Mouse (Mus musculus) heart, adult 11 months (tissue): Measurements from ENCODE around the gene Cct7.
A peak's percentile ranks its signal among the peaks of the same experiment; 100 is the strongest.

ENCODE experiments used
- DNase-seq: peaks from one replicate; pipeline ENCODE4 v3.0.0; 2022

Gene Cct7

DNA sequence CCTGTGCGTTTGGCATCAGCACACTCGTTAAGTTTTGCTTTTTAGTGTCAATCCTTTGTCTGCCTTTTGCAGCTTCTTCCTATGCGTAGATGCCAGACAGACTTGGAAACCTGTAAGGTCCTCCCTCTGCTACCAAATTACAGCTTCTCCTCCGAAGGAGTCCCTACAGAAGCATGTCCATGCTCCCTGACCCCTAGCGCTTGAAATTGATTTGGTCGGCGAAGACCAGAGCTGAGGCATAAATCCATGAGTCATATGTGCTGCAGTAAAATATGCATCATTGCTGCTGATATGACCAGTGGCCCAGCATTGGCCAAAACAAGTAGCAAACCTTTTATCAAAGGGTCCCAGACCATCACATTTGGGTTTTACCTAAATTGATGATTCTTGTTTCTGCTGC is 1.5 kb downstream of the Cct7 start:
- DNase-seq = no peak

DNA sequence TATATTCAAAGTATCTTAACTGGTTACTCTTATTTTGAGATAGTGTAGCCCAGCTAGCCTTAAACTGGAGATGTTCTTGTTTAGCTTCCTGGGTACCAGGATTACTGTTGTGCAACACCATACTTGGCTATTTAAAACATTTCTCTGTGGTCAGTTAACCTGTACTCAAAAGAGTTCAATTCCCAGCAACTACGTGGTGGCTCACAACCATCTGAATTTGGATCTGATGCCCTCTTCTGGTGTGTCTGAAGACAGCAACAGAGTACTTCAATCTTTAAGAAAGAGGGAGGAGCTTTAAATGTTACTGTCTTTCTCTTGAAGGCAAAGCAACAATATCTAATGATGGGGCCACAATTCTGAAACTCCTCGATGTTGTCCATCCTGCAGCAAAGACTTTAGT is 8.3 kb downstream of the Cct7 start:
- DNase-seq = no peak

DNA sequence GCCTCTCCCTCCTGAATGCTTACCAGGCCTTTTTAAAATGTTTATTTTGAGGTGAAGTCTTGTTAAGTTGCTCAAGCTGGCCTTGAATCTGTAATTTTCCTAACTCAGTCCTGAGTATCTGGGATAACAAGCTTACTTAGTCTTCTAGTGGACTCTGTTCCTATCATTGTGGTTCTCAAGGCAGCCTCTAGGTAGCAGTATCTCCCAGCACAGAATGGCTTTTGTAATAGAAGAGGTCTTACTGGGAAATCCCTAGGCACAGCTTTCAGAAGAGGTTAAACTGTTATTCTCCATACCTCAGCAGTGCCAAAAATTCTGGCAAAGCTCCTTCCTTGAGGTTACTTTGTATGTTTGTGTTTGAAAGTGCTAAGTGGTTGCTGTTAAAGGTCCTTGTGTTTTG is 14.1 kb downstream of the Cct7 start:
- no peak for DNase-seq

DNA sequence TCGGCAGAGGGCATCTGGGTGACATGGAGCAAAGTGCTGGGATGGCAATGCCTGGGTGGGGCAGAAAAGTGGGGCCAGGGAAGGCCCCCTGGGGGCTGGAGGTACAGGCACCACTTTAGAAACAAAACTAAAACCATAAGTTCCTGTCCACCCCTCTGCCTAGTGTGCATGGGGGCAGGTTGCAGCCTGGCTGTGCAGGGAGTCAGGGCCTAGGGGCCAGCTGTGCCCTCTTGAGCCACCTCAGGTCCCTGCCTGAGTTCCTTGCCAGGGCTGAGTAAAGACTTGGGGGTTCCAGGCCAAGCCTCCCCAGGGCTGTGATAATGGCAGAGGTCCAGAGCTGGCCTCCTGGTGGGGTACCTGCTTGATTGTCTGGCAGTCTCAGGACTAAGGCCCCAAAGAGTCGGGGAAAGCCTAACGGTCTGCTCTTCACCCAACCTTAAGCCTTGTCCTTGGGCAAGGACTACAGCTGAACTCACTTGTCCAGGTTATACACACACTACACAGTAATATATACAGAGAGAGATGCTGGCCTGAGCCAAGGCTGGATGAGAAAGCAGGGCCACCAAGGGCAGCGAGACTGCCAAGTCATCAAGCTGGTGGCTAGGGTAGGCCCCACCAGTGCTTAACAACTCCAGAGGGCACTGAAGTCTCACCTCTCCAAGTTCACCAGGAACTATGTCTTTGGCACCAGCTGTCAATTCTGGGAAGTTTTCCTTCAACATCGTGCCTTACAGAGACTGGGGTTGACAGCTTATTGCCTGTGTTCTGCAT is 18.5 kb downstream of the Cct7 start:
- DNase-seq = no peak

DNA sequence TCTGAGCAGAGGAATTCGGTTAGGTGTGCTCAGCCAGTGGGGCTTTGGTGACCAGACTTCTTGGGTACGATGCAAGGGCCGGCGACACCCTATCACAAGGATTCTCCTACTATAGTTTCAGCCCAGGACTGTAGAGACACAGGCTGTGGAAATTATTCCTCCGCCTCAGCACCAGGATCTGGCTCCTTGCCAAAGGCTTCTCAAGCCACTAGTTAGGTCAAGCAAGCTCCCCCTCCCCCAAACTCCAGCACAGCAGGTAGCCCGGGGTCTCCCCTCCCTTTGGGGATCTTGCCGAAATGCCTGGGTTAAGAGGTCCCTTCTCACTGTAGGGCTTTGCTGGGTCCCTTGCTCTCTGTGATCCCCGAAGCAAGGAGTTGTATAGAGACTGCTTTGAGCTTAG is 20.6 kb downstream of the Cct7 start:
- DNase-seq = no peak

DNA sequence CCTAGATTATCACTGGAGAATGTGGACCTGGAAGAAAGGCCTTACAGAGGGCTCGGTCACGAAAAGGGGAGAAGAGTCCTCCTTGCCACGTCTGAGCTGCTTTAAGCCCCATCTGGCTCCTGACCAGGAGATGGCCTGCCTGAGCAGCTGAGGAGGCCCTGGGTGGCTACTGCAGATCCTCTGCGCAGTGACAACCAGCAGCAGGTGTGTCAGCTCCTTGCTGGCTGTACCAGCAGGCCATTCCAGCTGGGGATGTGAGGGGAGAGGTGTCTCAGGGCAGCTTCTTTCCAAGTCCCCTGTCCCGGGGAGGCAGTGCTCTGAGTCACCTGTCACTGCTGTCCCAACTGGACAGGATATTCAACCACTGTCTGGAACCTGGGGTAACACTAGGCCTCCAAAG is 21.2 kb downstream of the Cct7 start:
- no peak for DNase-seq

DNA sequence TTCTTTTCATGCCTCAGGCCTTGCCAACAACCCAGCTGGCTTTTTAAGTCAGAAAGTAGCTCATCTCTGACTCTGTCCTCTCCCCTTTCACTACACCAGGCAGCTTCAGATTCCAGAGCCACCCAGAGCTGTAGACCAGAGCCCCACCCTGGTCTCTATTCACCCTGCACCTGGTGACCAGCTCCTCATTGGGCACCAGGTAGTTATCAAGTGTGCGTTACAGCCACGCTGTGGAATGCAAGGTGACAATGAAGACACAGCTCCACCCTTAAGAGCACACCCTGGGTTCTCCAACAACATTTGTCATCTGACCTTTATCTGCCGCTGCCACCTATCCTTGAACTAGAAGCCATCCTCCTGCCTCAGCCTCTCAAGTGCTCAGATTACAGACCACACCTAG is 24.3 kb downstream of the Cct7 start:
- peak; percentile 60 for DNase-seq

DNA sequence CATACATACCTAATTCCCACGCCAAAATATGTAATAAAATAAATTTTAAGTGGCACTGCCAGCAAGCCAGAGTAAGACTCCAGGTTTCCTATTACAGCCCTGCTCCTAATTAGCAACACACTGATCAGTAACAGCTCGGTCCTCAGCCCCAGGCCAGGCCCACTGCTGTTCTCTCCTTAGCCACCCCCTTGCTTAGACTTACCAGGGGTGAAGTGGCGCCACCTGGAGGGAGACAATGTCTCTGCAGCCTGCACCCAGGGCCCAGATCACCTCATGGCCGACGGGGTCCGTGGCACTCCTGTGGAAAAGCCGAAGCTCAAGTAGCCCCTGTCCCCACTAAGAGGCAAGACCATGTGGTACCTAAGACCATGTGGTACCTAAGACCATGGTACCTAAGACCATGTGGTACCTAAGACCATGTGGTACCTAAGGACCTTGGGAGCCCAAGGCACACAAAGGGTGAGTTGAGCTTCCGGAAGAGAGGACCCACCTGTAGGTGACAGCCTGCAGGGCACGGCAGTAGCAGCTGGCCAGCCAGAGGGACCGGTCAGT is 26.1 kb downstream of the Cct7 start:
- DNase-seq = peak; percentile 86

DNA sequence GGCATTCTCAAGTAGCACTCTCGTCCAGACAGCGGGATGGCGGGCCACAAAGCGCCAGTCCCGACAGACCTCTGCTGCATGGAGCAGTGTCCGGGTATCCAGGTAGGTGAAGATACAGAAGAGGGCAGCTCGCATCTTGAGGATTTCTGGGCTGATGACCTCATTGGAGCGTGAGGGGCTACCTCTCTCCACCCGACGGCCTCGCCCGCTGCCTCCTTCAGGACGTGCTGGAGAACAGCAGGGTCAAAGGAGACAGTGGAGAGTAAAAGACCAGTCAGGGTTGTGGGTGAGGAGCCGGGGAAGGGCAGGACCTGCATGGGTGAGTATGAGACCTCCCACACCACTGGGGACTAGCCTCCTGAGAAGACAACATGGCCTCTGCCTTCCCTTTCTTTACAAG is 27.1 kb downstream of the Cct7 start:
- peak; percentile 80 for DNase-seq

DNA sequence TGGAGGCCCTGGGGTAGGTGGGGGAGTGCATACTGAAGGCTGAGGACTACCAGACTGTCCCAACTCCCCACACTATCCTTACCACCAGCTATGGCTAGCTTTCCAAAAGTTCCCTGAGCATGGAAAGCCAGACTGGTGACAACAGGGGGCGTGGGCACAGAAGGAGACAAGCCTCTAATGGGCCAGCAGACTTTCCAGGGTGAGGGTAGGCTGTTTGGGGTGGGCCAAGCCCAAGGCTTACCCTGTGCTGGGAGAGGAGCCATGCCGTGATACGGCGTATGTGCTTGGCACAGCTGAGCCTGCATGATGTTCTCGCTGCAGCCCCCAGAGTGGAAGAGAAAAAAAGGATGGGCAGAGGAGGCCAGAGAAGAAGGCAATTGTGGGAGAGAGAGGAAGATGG is 28.7 kb downstream of the Cct7 start:
- peak; percentile 66 for DNase-seq

DNA sequence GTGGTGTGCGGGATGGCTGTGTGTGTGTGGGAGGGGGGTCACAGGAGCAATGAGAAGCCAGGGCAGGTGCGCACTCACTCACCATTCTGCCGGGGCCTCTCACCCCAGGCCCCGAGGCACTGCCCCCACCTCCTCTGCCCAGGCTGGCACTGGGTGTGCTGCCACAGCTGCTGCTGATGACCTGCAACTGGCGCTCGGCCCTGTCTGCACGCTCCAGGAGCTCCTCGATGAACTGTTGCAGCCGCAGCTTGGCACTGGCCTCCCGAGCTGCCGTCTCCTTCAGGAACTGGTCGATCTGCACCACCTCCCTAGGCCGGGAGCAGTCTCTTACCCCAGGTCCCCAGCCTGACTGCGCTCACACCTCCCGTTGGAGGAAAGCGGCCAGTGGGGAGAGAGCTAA is 29.4 kb downstream of the Cct7 start:
- DNase-seq = no peak

DNA sequence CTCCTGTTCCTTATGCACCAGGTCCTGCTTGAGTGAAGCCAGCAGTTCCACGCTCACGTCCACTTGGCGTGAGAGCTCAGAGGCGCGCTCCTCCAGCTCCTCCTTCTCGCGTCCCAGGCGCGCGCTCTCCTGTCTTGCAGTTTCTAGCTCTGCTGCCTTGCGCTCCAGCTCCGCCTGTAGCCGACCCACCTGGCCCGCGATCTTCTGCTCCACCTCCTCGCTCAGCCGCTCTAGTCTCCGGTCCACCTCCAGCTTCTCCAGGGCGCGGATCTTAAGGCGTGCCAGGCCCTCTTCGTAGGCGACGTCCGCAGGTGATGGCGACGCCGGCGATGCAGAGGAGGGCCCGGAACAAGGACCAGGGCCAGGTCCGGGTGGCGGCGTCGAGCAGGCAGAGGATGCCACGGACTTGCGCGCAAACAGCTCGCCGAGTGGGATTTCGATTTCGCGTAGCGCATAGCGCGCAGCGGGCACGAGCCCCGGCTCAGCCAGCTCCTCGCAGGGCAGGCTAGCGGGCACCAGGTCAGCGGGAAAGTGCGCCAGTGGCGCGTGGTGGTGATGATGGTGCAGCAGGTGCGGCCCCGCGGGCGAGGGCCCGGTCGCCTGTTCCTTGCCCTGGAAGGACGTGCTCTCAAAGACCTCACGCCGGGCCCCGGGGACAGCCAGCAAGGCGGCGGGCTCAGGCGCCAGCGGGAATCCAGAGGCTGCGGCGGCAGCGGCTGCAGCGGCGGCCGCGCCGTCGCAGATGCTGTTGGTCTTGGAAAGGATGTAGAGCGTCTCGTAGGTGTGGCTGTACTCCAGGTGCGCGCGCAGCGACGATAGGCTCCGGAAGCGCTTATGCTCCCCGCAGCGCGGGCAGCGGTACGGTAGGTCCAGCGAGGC is 32.8 kb downstream of the Cct7 start:
- DNase-seq = no peak

DNA sequence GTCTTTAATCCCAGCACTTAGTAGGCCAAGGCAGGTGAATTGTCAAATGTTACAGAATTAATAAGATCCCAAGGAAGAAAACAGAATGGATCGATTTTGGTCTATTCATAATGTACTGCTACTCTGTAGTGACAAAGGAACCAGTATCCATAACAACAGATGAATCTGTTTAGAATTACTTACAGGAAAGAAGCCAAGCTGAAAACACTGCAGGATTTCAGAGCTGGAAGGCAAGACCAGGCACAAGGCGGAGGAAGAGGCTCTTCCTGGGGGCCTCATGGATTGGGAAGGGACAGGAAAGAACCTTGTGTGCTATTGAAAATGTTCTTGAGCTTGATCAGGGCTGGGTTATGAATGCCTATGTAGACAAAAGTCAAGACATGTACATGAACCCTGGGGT is 34.4 kb downstream of the Cct7 start:
- no peak for DNase-seq

DNA sequence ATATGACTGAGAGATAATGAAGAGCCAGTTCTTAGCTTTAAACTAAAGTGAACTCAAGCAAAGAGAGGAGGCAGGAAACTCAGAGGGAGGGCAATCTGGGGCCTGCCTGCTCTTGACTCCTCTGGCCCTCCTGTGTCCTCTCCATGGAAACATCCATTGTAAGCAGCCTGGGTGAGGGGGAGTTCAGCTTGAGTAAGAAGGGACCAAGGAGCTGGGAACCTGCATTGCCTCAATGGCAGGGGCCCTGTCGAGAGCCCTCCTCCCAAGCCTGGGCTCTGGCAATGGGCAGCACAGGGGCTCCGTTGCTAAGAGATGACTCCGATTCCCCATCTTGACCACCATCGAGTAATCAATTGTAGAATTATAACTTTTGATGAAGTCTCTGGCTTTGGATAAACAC is 37.2 kb downstream of the Cct7 start:
- no peak for DNase-seq

DNA sequence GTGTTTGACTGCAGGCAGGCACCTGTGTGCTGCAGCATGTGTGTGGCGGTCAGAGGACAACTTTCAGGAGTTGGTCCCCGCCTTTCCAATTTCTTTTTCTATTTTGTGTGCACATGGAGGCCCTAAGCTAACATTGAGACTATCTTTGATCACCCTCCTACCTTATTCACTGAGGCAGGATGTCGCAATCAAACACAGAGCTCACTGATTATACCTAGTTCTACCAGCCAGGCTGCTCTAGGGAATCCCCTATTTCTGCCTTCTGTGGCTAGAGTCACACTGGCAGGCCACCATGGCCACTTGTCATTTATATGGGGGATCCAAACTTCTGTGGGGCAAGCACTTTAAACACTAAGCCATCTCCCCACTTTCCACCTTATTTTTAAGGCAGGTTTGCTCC is 38.4 kb downstream of the Cct7 start:
- no peak for DNase-seq

DNA sequence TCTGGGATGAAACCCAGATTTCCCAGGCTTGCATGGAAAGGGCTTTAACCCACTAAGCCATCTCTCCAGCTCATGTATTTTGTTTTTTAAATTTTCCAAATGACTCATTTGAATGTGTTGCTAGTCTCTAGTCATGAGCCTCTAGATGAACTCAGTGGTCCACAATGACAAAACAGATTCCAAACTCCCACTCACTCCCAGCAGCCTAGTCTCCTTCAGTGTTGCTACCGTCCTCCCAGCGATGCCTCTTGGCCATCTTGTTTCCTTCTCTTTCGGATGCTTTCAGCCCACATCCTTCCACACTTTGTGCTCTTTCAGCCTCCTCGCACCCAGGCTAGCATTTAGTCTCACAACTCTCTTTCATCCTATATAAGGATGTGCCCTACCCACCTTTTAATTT is 38.9 kb downstream of the Cct7 start:
- no peak for DNase-seq

DNA sequence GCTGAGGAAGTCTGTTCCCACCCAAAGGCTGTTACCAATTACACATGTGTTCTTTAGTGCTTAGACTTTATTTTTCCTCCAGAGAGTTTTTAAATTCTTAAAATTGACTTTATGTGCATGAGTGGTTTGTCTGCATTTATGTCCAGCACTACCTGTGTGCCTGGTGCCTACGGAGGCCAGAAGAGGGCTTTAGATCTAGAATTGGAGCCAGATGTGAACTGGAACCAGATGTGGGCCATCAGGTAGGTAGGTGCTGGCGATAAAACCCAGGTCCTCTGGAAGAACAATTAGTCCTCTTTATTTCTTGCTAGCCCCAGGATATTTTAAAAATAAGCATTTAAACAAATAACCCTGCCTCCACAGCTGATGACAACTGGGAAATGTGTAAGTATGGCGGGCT is 40.3 kb downstream of the Cct7 start:
- DNase-seq = no peak

DNA sequence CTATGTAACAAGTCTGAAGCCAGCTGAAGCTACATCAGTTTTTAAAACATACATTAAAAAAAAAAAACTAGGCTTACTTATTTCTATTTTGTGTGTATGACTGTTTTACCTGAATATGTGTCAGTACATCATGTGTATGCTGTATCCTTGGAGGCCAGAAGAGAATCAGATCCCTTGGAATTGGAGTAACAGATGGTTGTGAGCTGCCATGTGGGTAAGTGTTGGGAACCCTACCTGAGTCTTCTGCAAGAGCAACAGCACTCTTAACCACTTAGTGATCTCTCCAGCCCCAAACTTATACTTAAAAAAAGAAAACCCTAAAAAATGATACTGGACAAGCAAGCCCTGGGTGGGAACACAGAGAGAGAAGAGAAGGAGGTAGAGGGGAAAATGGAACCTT is 45.7 kb downstream of the Cct7 start:
- DNase-seq = no peak

DNA sequence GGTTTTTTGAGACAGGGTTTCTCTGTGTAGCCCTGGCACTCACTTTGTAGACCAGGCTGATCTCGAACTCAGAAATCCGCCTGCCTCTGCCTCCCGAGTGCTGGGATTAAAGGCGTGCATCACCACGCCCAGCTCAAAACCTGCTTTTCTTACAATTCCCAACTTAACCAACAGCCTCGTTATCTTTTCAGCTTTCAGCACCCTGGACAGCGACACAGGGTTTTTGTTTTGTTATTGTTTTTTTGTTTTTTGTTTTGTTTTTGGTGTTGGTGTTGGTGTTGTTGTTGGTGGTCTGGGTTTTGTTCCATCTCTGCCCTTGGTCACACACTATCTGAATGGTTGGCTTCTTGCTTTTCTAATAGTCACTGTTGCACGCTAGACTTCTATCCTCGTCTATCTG is 46.8 kb downstream of the Cct7 start:
- DNase-seq = no peak

DNA sequence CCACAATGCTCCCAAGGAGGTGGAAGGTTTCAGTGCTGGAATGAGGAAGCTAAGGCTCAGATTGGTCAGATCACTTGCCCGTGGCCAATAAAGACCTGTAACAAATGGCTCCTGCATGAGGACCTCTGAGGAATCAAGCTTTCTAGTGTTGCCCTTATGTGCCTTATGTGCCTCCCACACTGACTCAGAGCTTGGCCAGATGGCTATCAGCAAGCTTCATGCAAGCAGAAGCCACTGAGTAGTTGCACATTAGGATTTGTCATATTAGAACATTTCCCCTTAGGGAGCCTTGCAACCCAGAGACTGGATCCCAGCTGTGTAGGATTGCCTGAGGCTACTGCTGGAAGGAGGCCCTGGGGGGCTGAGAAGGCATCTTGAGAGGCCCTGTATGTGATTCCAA is 49.1 kb downstream of the Cct7 start:
- no peak for DNase-seq

DNA sequence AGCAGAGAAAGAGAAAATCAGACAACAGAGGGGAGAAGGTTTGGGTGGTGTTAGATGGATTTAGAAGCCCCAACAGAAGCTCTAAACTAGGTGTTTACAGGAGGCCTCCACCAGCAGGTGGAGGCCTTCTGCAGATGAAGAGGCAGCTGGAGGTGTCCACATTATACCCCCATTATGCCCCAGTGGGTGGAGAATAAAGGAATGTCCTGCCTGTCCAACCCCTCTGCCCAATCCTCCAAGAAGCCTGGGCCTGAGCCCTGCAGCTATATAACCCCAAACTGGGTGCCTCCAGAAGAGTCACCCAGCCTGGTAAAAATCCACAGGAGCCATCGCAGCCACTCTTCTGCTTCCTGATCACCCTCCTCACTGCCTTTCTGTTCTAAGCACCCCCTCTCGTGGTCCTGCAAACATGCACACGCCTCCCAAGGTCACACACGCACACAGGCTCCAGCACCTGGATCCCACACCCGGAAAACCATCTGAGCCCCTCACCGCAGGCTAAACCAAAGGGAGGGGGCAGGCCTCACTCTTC is 50.3 kb downstream of the Cct7 start:
- DNase-seq = peak; percentile 79

DNA sequence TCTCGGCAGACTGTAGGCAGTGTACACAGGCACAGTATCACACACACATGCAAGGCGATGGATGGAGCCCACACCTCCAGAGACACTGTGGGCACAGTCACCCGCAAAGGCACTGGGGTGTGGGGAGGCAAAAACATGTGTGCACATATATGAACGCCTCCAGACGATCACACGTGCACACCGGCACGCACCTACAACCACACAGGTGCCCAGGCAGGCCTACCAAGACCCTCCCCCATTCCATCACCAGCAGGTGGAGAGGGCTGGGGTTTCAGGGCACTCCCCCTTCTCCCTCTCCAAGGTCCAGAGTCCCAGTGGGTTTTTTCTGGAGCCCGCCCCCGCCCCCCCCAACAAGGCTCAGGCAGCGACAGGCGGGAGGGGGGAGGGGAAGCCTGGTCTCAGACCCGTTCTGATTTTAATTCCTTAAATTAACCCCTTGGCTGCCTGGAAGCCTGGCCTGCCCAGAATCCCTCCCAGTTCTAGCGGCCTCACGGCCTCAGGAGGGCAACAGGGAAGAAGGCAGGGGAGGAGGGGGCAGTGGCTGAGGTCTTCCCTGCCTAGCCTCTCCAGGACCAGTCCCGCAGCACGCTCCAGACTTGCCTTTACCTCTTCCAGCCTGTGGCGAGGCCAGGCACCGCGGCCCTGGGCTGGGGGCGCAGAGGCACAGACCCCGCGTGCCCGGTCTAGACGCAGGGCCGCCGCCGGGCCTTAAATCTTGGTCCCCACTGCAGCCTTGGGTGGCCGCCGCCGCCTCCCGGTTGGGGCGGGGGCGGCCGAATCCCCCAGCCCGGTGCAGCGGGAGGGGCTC is 51.0 kb downstream of the Cct7 start:
- DNase-seq = no peak

DNA sequence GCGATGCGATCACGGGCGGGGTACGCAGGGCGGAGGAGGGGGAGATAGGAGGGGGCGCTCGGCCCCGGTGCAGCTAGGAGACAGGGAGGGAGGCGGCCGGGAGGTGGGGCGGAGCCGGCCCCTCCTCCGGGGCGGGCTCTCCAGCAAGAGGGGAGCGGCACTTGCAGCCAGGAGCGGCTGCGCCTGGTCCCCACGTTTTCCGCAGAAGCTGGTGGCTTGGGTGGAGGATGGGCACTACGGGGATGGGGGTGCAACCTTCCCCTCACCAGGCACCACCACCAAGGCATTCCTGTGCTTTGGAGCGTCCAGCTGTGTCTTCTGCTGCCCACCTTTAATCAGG is 51.6 kb downstream of the Cct7 start, which contains the start of gene Fbxo41:
Gene Fbxo41 (minus strand): TSS at position 84 of the 340 bp plus-strand sequence.
- no peak for DNase-seq
